Mouse (Mus musculus) fat pad, adult 2 months (tissue): Measurements from ENCODE around the gene Far2.

Experiments used
- DNase-seq: peaks from one replicate; pipeline ENCODE4 v3.0.0-alpha.2; 2011; ENCODE audit warnings: low read depth, low spot score; ENCODE audit errors: extremely low read depth

Far2 gene

DNA sequence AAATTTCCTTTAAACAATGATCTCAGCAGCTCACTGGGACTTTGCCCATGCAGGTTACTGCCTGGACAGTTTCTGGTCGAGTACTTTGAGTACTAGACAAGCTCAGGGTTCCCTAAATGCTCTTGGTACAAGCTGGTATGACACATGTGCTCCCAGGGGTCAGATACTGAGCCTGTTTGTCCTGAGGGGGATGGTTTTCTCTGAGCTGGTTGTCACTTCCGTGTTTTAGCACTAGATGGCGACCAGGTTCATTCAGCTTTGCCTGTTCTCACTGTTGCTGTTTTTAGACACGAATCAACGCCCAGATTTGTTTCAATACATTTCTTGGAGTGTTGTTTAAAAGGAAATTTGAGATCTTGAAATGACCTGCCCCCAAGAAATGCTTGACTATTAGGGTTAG is 167.7 kb downstream of the Far2 start:
- DNase-seq, result no peak

DNA sequence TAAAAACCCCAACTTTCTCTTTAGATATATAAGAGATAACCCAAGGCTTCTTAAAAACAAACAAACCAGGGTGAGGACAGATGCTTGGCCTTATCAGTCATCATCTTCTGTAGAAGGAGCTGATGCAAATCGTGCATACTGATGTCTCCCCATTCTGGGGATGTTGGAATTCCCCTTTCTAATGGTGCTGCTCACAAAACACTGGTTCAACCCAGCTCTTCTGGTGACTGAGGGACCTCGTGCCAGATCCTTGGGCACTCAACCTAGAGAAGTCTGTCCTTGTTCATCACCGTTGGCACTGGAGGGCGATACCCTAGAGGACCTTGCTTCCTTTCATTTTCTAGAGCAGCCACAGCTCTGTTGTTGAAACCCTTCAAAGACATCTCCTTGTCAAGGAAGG is 169.7 kb downstream of the Far2 start:
- no peak for DNase-seq

DNA sequence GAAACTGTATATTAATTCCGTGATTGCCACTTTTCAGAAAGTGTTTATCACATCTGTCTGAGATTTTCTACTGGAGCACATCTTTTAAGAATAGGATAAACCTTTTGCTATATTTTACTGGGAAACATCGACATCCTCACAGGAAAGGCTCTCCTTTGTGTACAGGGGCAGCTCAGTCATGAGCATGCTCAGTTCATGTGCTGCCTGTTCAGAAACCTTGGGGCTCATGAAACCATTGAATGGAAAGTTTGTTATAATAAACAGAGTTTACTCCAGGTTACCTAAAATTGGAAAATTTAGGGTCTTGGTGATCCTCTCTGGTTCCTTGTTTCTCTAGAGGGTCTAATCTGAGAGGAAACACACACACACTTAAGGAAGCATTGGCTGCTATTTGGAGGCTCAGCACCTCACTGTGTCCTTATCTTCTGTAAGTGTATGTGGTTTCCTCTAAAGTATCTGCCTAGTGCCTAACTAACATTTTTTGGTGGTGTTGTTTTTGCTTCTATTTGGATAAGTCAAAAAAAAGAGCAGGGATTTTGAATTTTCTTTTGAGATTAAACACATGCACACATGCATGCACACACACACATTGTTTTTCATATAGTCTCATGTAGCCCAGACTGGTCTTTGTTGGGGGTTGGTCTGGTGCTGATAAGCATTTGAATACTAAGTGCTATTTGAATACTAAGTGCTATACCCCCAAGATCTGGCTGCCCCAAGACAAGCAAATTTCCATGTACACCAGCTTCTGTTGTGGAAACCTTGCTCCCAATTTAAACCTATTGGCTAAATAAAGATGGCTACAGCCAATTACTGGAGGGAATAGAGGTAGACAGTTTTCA is 171.4 kb downstream of the Far2 start:
- no peak for DNase-seq

DNA sequence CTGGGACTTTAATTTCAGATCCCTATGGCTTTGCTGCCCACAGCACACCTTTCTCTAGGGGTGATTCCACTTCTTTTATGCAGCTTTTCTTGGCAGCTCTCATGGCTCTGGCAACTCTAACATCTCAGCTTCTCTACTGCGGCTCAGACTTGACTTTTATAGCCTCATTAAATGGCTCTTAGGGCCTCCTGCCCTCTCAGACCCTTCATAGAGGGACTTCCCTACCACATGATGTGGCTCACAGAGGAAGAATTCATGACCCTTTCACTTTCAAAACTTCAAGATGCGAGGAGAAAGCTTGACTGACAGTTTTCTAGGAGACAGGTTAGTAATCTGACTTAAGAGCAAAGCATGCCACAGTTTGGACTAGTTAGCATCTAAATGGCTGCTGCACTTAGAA is 175.6 kb downstream of the Far2 start:
- no peak for DNase-seq

DNA sequence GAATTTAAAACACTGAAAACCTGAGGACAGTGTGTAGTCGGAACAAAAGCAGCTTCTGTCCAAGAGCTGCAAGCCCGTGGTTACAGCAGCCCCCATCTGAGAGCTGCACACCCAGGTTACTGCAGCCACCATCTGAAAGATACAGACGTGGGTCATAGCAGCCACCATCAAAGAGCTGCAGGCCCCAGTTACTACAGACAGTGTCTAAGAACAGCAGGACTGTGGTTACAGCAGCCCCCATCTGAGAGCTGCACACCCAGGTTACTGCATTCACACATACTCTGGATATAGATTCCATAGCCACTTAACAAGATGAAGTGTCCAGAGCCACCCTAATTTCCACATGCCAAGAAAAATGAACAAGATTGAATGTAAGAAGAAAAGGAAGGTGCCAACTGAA is 180.5 kb downstream of the Far2 start:
- no peak for DNase-seq
